Mouse (Mus musculus): ENCODE data around the gene Gpd1l. TPM values are rescaled to one million over a fixed set of nuclear protein-coding genes. Genes with fewer than 3 reads are reported as not detected.

The Gpd1l gene
- polyA plus RNA-seq, 1 experiment from 2014 or later = 18.2 TPM

Other genes starting within 250 kb of the Gpd1l start
- 47.3 and 51.8 TPM in 2 replicates for gene Dync1li1, start 245.2 kb downstream of the Gpd1l start, polyA plus RNA-seq (2014; fragmentation: Nextera tagmentation; extraction: Ambion mirVana)
- 36.6 and 40.6 TPM in 2 replicates for gene Cmtm6, start 202.9 kb downstream of the Gpd1l start, polyA plus RNA-seq (2014; fragmentation: Nextera tagmentation; extraction: Ambion mirVana)
- 93.7 and 99.4 TPM in 2 replicates for gene Cmtm7, start 152.1 kb downstream of the Gpd1l start, polyA plus RNA-seq (2014; fragmentation: Nextera tagmentation; extraction: Ambion mirVana)
- gene Cmtm8, start 89.8 kb downstream of the Gpd1l start, polyA plus RNA-seq (2014; fragmentation: Nextera tagmentation; extraction: Ambion mirVana) = 21.2 and 24.8 TPM in 2 replicates
- gene Osbpl10, start 44.6 kb upstream of the Gpd1l start, polyA plus RNA-seq (2014; fragmentation: Nextera tagmentation; extraction: Ambion mirVana) = 0.66 and 0.69 TPM in 2 replicates
- 358 and 423 TPM in 2 replicates for gene Rps27rt, start 48.8 kb upstream of the Gpd1l start, polyA plus RNA-seq (2014; fragmentation: Nextera tagmentation; extraction: Ambion mirVana)

Data from liver, embryonic 11.5 days (tissue).